Mouse (Mus musculus) heart, postnatal 0 days (tissue): ENCODE measurements at regions not wholly inside any gene's neighbourhood (a gene's known extent, or its start where the extent isn't known, plus 50 kb on each side); places are given as distances from the start of the nearest gene placed in this dataset.

Source experiments
- CTCF ChIP-seq: IDR thresholded peaks from 2 replicates; pipeline ENCODE4 v1.5.1; 2016; ENCODE audit warnings: antibody characterized with exemption, control low read depth, low read depth
- EP300 ChIP-seq: IDR thresholded peaks from 2 replicates; pipeline ENCODE4 v1.6.1; 2016; ENCODE audit warnings: antibody characterized with exemption, low read depth

DNA sequence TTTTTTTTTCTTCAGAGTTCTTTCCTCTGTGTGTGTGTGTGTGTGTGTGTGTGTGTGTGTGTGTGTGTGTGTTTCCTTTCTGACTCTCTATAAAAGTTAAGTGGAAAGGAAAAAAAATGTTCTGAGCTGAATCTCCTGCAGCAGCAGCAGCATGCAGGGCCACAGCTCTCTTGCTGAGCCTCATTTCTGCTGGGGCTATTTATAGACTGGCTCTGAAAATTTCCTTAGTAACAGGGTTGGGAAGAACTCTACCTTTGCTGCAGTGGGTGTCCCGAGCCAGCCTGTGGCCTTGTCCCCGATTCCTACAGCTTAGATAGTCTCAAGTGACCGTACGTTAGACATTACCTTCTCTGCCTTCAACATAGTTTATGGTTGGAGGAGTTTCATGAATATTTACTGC, 1075.6 kb downstream of the Synb start:
- TF ChIP-seq CTCF: no peak
- TF ChIP-seq EP300: no peak
